Mouse (Mus musculus): Measurements from ENCODE around the gene Ccdc181. TPM values are rescaled to one million over a fixed set of nuclear protein-coding genes. Genes with fewer than 3 reads are reported as not detected.
A peak's percentile ranks its signal among the peaks of the same experiment; 100 is the strongest.

Ccdc181 gene
- total and polyA plus RNA-seq, 2 experiments from 2014 or later: 12.6 to 29.0 TPM

- WGBS: 65% methylated on average over 8 of the region's 8 CpGs
These were observed 32.6 kb upstream of the Ccdc181 start for GRCm38 (mm10) chr1:164242809-164243208.

GRCm38 (mm10) chr1:164247442-164247841 is 27.9 kb upstream of the Ccdc181 start:
- TF ChIP-seq CTCF (IDR thresholded peaks at IDR 0.05): no peak
- WGBS: 36% methylated on average over 8 of the region's 8 CpGs

More at GRCm38 (mm10) chr1:164242809-164243208, 32.6 kb upstream of the Ccdc181 start:
- no peak for ATAC-seq (ENCODE audit: low FRiP score)
- no peak for DNase-seq (ENCODE audit: low spot score)
- Histone ChIP-seq H3K9me3 (ENCODE audit: low read length) (no peaks in the 10 kb centered on the region), H3K9ac (replicated peaks; ENCODE audit: low read length, poor library complexity, severe bottlenecking) (no peak overlapping the region), H3K27ac (ENCODE audit: low read depth, low read length) (no peak overlapping the region), H3K4me2 (ENCODE audit: low read depth, low read length, poor library complexity, severe bottlenecking) (no peak overlapping the region), H3K36me3 (ENCODE audit: insufficient read depth, low read length) (no peaks in the 10 kb centered on the region), H3K4me1 (ENCODE audit: insufficient read depth, low read length) (no peaks in the 10 kb centered on the region), H3K4me3 (ENCODE audit: low read depth, low read length) (no peak overlapping the region), H3K27me3 (ENCODE audit: insufficient read depth, low read length) (no peaks in the 10 kb centered on the region)
- no peak for TF ChIP-seq CTCF (IDR thresholded peaks at IDR 0.05)

GRCm38 (mm10) chr1:164247971-164248370 is 27.4 kb upstream of the Ccdc181 start:
- no peak for TF ChIP-seq CTCF (IDR thresholded peaks at IDR 0.05)
- H3K27me3 ChIP-seq (ENCODE audit: insufficient read depth, low read length): no peaks in the 10 kb centered on the region
- no peaks in the 10 kb centered on the region for H3K9me3 ChIP-seq (ENCODE audit: low read length)
- H3K4me3 ChIP-seq (ENCODE audit: low read depth, low read length): peak overlapping the region; percentile 66
- WGBS: 8% methylated on average over 10 of the region's 10 CpGs
- peak overlapping the region; percentile 75; the same call in 1 of the 2 replicates for H3K9ac ChIP-seq (replicated peaks; ENCODE audit: low read length, poor library complexity, severe bottlenecking)
- H3K36me3 ChIP-seq (ENCODE audit: insufficient read depth, low read length): no peaks in the 10 kb centered on the region
- H3K4me1 ChIP-seq (ENCODE audit: insufficient read depth, low read length): peaks cover 11% of the 10 kb centered on the region; the same call in 1 of the 2 replicates
- H3K27ac ChIP-seq (ENCODE audit: low read depth, low read length): peak overlapping the region; percentile 75
- peak overlapping the region; percentile 77 for H3K4me2 ChIP-seq (ENCODE audit: low read depth, low read length, poor library complexity, severe bottlenecking)
- peak; percentile 8 for DNase-seq (ENCODE audit: low spot score)
- no peak for ATAC-seq (ENCODE audit: low FRiP score)

More at GRCm38 (mm10) chr1:164247442-164247841, 27.9 kb upstream of the Ccdc181 start:
- peak overlapping the region; percentile 77; the same call in 1 of the 2 replicates for H3K4me2 ChIP-seq (ENCODE audit: low read depth, low read length, poor library complexity, severe bottlenecking)
- ATAC-seq (ENCODE audit: low FRiP score) (no peak), DNase-seq (ENCODE audit: low spot score) (no peak)
- H3K9me3 ChIP-seq (ENCODE audit: low read length): no peaks in the 10 kb centered on the region
- H3K36me3 ChIP-seq (ENCODE audit: insufficient read depth, low read length): no peaks in the 10 kb centered on the region
- H3K4me1 ChIP-seq (ENCODE audit: insufficient read depth, low read length): peaks cover 11% of the 10 kb centered on the region; the same call in 1 of the 2 replicates
- no peak overlapping the region for H3K9ac ChIP-seq (replicated peaks; ENCODE audit: low read length, poor library complexity, severe bottlenecking)
- peak overlapping the region; percentile 66; the same call in 1 of the 2 replicates for H3K4me3 ChIP-seq (ENCODE audit: low read depth, low read length)
- no peaks in the 10 kb centered on the region for H3K27me3 ChIP-seq (ENCODE audit: insufficient read depth, low read length)
- H3K27ac ChIP-seq (ENCODE audit: low read depth, low read length): peak overlapping the region; percentile 75; the same call in 1 of the 2 replicates

GRCm38 (mm10) chr1:164248465-164249331 is 26.7 kb upstream of the Ccdc181 start, which contains the start of gene Slc19a2:
Slc19a2 (plus strand) TSS chr1:164249046.
- whole genome bisulfite sequencing: under 1% methylated on average over 63 of the region's 79 CpGs
- Histone ChIP-seq H3K36me3 (ENCODE audit: insufficient read depth, low read length) (no peaks in the 10 kb centered on the region), H3K27me3 (ENCODE audit: insufficient read depth, low read length) (no peaks in the 10 kb centered on the region), H3K9me3 (ENCODE audit: low read length) (no peaks in the 10 kb centered on the region), H3K4me3 (ENCODE audit: low read depth, low read length) (peak within 1 kb of the TSS; percentile 66), H3K4me2 (ENCODE audit: low read depth, low read length, poor library complexity, severe bottlenecking) (peak within 1 kb of the TSS; percentile 77), H3K4me1 (ENCODE audit: insufficient read depth, low read length) (peaks cover 11% of the 10 kb centered on the region; the same call in 1 of the 2 replicates), H3K27ac (ENCODE audit: low read depth, low read length) (peak within 1 kb of the TSS; percentile 75), H3K9ac (replicated peaks; ENCODE audit: low read length, poor library complexity, severe bottlenecking) (peak within 1 kb of the TSS; percentile 75)
- DNase-seq (ENCODE audit: low spot score) (peak; percentile 97), ATAC-seq (ENCODE audit: low FRiP score) (peak; percentile 95)
- no peak; the same call in 1 of the 2 replicates for TF ChIP-seq CTCF (IDR thresholded peaks at IDR 0.05)

GRCm38 (mm10) chr1:164249332-164249711 is 26.1 kb upstream of the Ccdc181 start:
- Histone ChIP-seq H3K27ac (ENCODE audit: low read depth, low read length) (peak overlapping the region; percentile 75; the same call in 1 of the 2 replicates), H3K4me1 (ENCODE audit: insufficient read depth, low read length) (peaks cover 11% of the 10 kb centered on the region; the same call in 1 of the 2 replicates), H3K4me2 (ENCODE audit: low read depth, low read length, poor library complexity, severe bottlenecking) (peak overlapping the region; percentile 77), H3K9me3 (ENCODE audit: low read length) (no peaks in the 10 kb centered on the region), H3K36me3 (ENCODE audit: insufficient read depth, low read length) (no peaks in the 10 kb centered on the region), H3K27me3 (ENCODE audit: insufficient read depth, low read length) (no peaks in the 10 kb centered on the region), H3K4me3 (ENCODE audit: low read depth, low read length) (peak overlapping the region; percentile 66), H3K9ac (replicated peaks; ENCODE audit: low read length, poor library complexity, severe bottlenecking) (peak overlapping the region; percentile 75)
- DNase-seq (ENCODE audit: low spot score) (peak; percentile 41), ATAC-seq (ENCODE audit: low FRiP score) (peak; percentile 45)
- TF ChIP-seq CTCF (IDR thresholded peaks at IDR 0.05): no peak
- 0% methylated on average over 33 of the region's 33 CpGs for WGBS
